Mouse (Mus musculus): ENCODE data around the gene Duox2. TPM values are rescaled to one million over a fixed set of nuclear protein-coding genes. Genes with fewer than 3 reads are reported as not detected.
"Not testable (repeated sequence)": the region's sequence is repeated elsewhere in the genome, so short reads cannot be mapped to it uniquely, and the experiment has no call there.

Gene Duox2
- total and polyA plus RNA-seq, 3 experiments = not detected

DNA sequence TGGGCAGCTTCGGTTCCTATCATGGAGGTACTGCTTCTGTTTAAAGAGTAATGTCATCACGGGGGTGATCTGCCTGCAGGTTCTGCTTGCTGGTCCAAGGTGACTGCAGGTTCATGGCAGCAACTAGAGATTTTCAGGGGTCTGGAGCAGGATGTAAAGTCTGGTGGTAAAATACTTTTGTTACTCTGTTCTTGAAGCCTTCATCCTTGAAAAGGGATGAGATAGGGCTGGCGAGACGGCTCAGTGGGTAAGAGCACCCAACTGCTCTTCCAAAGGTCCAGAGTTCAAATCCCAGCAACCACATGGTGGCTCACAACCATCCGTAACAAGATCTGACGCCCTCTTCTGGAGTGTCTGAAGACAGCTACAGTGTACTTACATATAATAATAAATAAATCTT is 32.1 kb upstream of the Duox2 start:
- H3K4me1 ChIP-seq (ENCODE audit: control insufficient read depth in 1 of 2, insufficient read depth in 2 of 2); H3K27me3 ChIP-seq (replicated peaks); H3K36me3 ChIP-seq (replicated peaks in 1 of 2; ENCODE audit: control insufficient read depth in 1 of 2, insufficient read depth in 1 of 2, low read length in 1 of 2); H3K4me3 ChIP-seq (replicated peaks in 1 of 3; ENCODE audit: low read depth in 2 of 3, low read length in 2 of 3, poor library complexity in 1 of 3); dilution Hi-C loops (cut with MboI; ENCODE audit: extremely low pct_ligation_motif_present, extremely low pct_unique_long_range_greater_than_20kb, low sequenced_read_pairs); H3K9me3 ChIP-seq (replicated peaks; ENCODE audit: low read length); H3K79me2 ChIP-seq (replicated peaks; ENCODE audit: control insufficient read depth, extremely low read depth, insufficient read depth, poor library complexity, severe bottlenecking); H3K4me2 ChIP-seq (ENCODE audit: insufficient read depth, low read depth, poor library complexity, severe bottlenecking); in situ Hi-C loops (cut with MboI; ENCODE audit: low pct_ligation_motif_present, low pct_unique_long_range_greater_than_20kb, low sequenced_read_pairs); DNase-seq (ENCODE audit: extremely low read depth); H3K27ac ChIP-seq (ENCODE audit: insufficient read depth, low read depth); H3K9ac ChIP-seq (ENCODE audit: insufficient read depth, low read depth): not testable (repeated sequence)
- TF ChIP-seq TBP (conservative IDR thresholded peaks at IDR 0.05; ENCODE audit: low read depth, low read length) = peak; percentile 79

DNA sequence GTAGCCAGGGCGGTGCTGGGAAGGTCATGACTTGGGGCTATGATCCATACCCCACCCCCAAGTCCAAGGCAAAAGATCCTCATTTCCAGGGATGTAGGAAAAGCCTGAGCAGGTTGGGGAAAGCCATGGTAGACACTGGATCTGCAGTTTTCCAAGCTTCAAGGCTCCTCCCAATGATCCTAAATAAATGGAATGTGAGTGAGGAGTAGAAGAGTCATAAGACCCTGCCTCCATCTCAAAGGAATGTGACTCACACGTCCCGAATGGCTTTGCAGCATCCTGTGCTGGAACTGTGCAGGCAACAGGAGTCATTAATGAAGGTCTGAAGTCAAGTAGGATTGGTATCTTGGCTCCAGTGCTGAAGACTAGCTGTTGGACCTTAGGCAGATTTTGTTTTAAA is 29.7 kb upstream of the Duox2 start:
- Histone ChIP-seq H3K4me2 (ENCODE audit: insufficient read depth, low read depth, poor library complexity, severe bottlenecking) (no peak overlapping the region), H3K36me3 (replicated peaks in 1 of 2; ENCODE audit: control insufficient read depth in 1 of 2, insufficient read depth in 1 of 2, low read length in 1 of 2) (no peaks in the 10 kb centered on the region), H3K27ac (ENCODE audit: insufficient read depth, low read depth) (no peak overlapping the region), H3K4me3 (replicated peaks in 1 of 3; ENCODE audit: low read depth in 2 of 3, low read length in 2 of 3, poor library complexity in 1 of 3) (no peak overlapping the region), H3K4me1 (ENCODE audit: control insufficient read depth in 1 of 2, insufficient read depth in 2 of 2) (no peaks in the 10 kb centered on the region), H3K9ac (ENCODE audit: insufficient read depth, low read depth) (no peak overlapping the region), H3K9me3 (replicated peaks; ENCODE audit: low read length) (no peaks in the 10 kb centered on the region), H3K79me2 (replicated peaks; ENCODE audit: control insufficient read depth, extremely low read depth, insufficient read depth, poor library complexity, severe bottlenecking) (no peaks in the 10 kb centered on the region), H3K27me3 (replicated peaks) (no peaks in the 10 kb centered on the region)
- dilution Hi-C loops (cut with MboI; ENCODE audit: extremely low pct_ligation_motif_present, extremely low pct_unique_long_range_greater_than_20kb, low sequenced_read_pairs) = no loop called here
- DNase-seq (ENCODE audit: extremely low read depth) = no peak
- TF ChIP-seq BHLHE40 (IDR thresholded peaks at IDR 0.05; ENCODE audit: low read depth, low read length) (no peak), KAT2A (IDR thresholded peaks at IDR 0.05; ENCODE audit: insufficient replicate concordance, low read length) (no peak), ZKSCAN1 (IDR thresholded peaks at IDR 0.05; ENCODE audit: borderline replicate concordance, low read depth, low read length) (no peak), SMC3 (IDR thresholded peaks at IDR 0.05; ENCODE audit: low read depth, low read length) (no peak), TCF12 (IDR thresholded peaks at IDR 0.05; ENCODE audit: low read depth, low read length) (no peak), MEF2A (IDR thresholded peaks at IDR 0.05; ENCODE audit: borderline replicate concordance, low read depth, low read length) (no peak), HCFC1 (IDR thresholded peaks at IDR 0.05; ENCODE audit: low read depth, low read length) (no peak), E2F4 (IDR thresholded peaks at IDR 0.05; ENCODE audit: insufficient replicate concordance, low read depth, low read length) (no peak), UBTF (IDR thresholded peaks at IDR 0.05; ENCODE audit: low read depth, low read length) (no peak), EP300 (IDR thresholded peaks at IDR 0.05; ENCODE audit: low read length) (no peak), MAFK (IDR thresholded peaks at IDR 0.05; ENCODE audit: insufficient replicate concordance, low read length) (no peak), POLR2A (IDR thresholded peaks at IDR 0.05; ENCODE audit: low read depth, low read length) (no peak)
- in situ Hi-C loops (cut with MboI; ENCODE audit: low pct_ligation_motif_present, low pct_unique_long_range_greater_than_20kb, low sequenced_read_pairs) = no loop called here

DNA sequence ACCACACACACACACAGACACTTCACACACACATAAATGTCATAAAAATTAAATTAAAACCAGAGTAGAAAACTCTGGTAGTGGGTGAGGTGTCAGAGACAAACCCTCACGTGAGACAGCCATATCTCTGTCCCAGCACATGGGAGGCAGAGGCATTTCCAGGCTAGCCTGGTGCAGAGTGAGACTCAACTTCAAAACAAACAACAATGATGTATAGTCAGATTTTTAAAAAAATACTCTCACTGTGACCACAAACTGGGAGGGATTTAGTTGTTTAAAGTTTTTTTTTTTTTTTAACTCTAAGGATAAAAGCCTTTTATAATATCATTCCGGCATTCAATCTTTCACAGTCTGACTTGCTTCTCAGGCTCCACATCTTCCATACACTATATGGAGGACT is 27.1 kb upstream of the Duox2 start:
- H3K9me3 ChIP-seq (replicated peaks; ENCODE audit: low read length) = no peaks in the 10 kb centered on the region
- TF ChIP-seq POLR2AphosphoS2 (IDR thresholded peaks at IDR 0.05; ENCODE audit: low read depth, low read length) (no peak), CHD1 (IDR thresholded peaks at IDR 0.05; ENCODE audit: low read depth, low read length) (no peak), GABPA (IDR thresholded peaks at IDR 0.05; ENCODE audit: insufficient replicate concordance, low read depth, low read length) (no peak), EP300 (IDR thresholded peaks at IDR 0.05; ENCODE audit: low read length) (no peak), E2F4 (IDR thresholded peaks at IDR 0.05; ENCODE audit: insufficient replicate concordance, low read depth, low read length) (no peak), MAFK (IDR thresholded peaks at IDR 0.05; ENCODE audit: insufficient replicate concordance, low read length) (no peak), MEF2A (IDR thresholded peaks at IDR 0.05; ENCODE audit: borderline replicate concordance, low read depth, low read length) (no peak), USF1 (IDR thresholded peaks at IDR 0.05; ENCODE audit: low read depth, low read length) (no peak), CHD2 (IDR thresholded peaks at IDR 0.05; ENCODE audit: low read length) (no peak), ZNF384 (IDR thresholded peaks at IDR 0.05; ENCODE audit: low read depth, low read length) (no peak), ZMIZ1 (IDR thresholded peaks at IDR 0.05; ENCODE audit: low read depth, low read length) (no peak), UBTF (IDR thresholded peaks at IDR 0.05; ENCODE audit: low read depth, low read length) (no peak), USF2 (conservative IDR thresholded peaks at IDR 0.05; ENCODE audit: low read depth, low read length) (no peak), MAZ (IDR thresholded peaks at IDR 0.05; ENCODE audit: low read depth, low read length) (no peak), MXI1 (IDR thresholded peaks at IDR 0.05; ENCODE audit: low read depth, low read length) (no peak), KAT2A (IDR thresholded peaks at IDR 0.05; ENCODE audit: insufficient replicate concordance, low read length) (no peak), ELF1 (IDR thresholded peaks at IDR 0.05; ENCODE audit: low read depth, low read length) (no peak), ZC3H11A (IDR thresholded peaks at IDR 0.05; ENCODE audit: low read depth, low read length) (no peak)

More for the DNA sequence above, 27.1 kb upstream of the Duox2 start:
- H3K27me3 ChIP-seq (replicated peaks) = no peaks in the 10 kb centered on the region
- no peak overlapping the region for H3K27ac ChIP-seq (ENCODE audit: insufficient read depth, low read depth)
- H3K9ac ChIP-seq (ENCODE audit: insufficient read depth, low read depth) = no peak overlapping the region
- H3K79me2 ChIP-seq (replicated peaks; ENCODE audit: control insufficient read depth, extremely low read depth, insufficient read depth, poor library complexity, severe bottlenecking) = no peaks in the 10 kb centered on the region
- dilution Hi-C loops (cut with MboI; ENCODE audit: extremely low pct_ligation_motif_present, extremely low pct_unique_long_range_greater_than_20kb, low sequenced_read_pairs) (no loop called here), in situ Hi-C loops (cut with MboI; ENCODE audit: low pct_ligation_motif_present, low pct_unique_long_range_greater_than_20kb, low sequenced_read_pairs) (no loop called here)
- no peak for DNase-seq (ENCODE audit: extremely low read depth)
- H3K4me3 ChIP-seq (replicated peaks in 1 of 3; ENCODE audit: low read depth in 2 of 3, low read length in 2 of 3, poor library complexity in 1 of 3) = no peak overlapping the region
- H3K4me1 ChIP-seq (ENCODE audit: control insufficient read depth in 1 of 2, insufficient read depth in 2 of 2) = no peaks in the 10 kb centered on the region
- H3K36me3 ChIP-seq (replicated peaks in 1 of 2; ENCODE audit: control insufficient read depth in 1 of 2, insufficient read depth in 1 of 2, low read length in 1 of 2) = no peaks in the 10 kb centered on the region
- no peak overlapping the region for H3K4me2 ChIP-seq (ENCODE audit: insufficient read depth, low read depth, poor library complexity, severe bottlenecking)

Measured in CH12.LX (cell line).